Mouse (Mus musculus) ES-Bruce4 (cell line): ENCODE results near the gene Trib3.
"Not testable (repeated sequence)": the region's sequence is repeated elsewhere in the genome, so short reads cannot be mapped to it uniquely, and the experiment has no call there.

Source experiments
- CTCF ChIP-seq: IDR thresholded peaks from one replicate; pipeline ENCODE4 v1.8.1; 2011; ENCODE audit warnings: low read depth, low read length
- EP300 ChIP-seq: IDR thresholded peaks from 2 replicates; pipeline ENCODE4 v1.6.1; 2011; ENCODE audit warnings: low read depth, low read length; ENCODE audit not compliant: insufficient read depth

DNA sequence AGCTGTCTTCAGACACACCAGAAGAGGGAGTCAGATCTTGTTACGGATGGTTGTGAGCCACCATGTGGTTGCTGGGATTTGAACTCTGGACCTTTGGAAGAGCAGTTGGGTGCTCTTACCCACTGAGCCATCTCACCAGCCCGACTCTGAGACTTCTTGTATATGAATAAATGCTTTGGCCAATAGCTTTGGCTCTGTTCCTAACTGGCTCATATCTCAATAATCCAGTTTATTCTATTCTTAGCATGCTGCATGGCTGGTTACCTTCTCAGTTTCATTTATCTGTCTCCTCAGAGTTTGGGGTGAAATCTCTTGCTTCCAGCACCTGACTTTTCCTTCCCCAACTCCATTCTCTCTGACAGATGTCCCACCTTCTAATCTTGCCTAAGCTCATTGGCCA, 54.2 kb downstream of the Trib3 start:
- TF ChIP-seq EP300, CTCF: not testable (repeated sequence)
